Mouse (Mus musculus): ENCODE results near the gene Tradd.

GRCm38 (mm10) chr8:105209153-105210110 lies 55.0 kb downstream of the Tradd start:
- no peak for TF ChIP-seq CTCF (IDR thresholded peaks at IDR 0.05; ENCODE audit: extremely low read depth, insufficient read depth, low read length)
- TF ChIP-seq POLR2A (IDR thresholded peaks at IDR 0.05; ENCODE audit: extremely low read depth, insufficient read depth, low read length), result no peak
